Mouse (Mus musculus) heart, embryonic 14.5 days (tissue): ENCODE data around the gene Mettl11b. TPM values are rescaled to one million over a fixed set of nuclear protein-coding genes. Genes with fewer than 3 reads are reported as not detected.

Experiments used
- ATAC-seq: fragments of 200-750 bp; cut with Nextera tagmentation; 2 replicates; pipeline ENCODE4 v1.8.0; 2017; ENCODE audit warnings: low read depth, moderate TSS enrichment; ENCODE audit not compliant: insufficient number of reproducible peaks, insufficient read depth, low FRiP score
- H3K27ac ChIP-seq, 2 experiments: fragments of 200-500 bp in 1 of 2; fragments of 300-500 bp in 1 of 2; sonication (generic) in 1 of 2; replicated peaks in 1 of 2; 2 replicates each; pipeline ENCODE4 v1.5.1; 2012 to 2014; ENCODE audit warnings: low read depth in 2 of 2, low read length in 2 of 2, control low read depth in 1 of 2, mild to moderate bottlenecking in 1 of 2, mixed read lengths in 1 of 2; ENCODE audit not compliant: control insufficient read depth in 1 of 2, insufficient read depth in 1 of 2
- H3K27me3 ChIP-seq: fragments of 300-500 bp; sonication (generic); 2 replicates; pipeline ENCODE4 v1.6.1; 2014; ENCODE audit warnings: mild to moderate bottlenecking, low read length, control low read depth; ENCODE audit not compliant: control insufficient read depth, insufficient read depth
- H3K36me3 ChIP-seq: fragments of 300-500 bp; sonication (generic); 2 replicates; pipeline ENCODE4 v1.6.1; 2014; ENCODE audit warnings: mild to moderate bottlenecking, control low read depth, low read length, mixed read lengths; ENCODE audit not compliant: control insufficient read depth, insufficient read depth
- H3K4me1 ChIP-seq, 2 experiments: fragments of 200-500 bp in 1 of 2; fragments of 300-500 bp in 1 of 2; sonication (generic) in 1 of 2; 2 replicates each; pipeline ENCODE4 v1.6.1; 2012 to 2014; ENCODE audit warnings: low read length in 2 of 2, control low read depth in 1 of 2, mixed read lengths in 1 of 2; ENCODE audit not compliant: control insufficient read depth in 2 of 2, insufficient read depth in 2 of 2
- H3K4me2 ChIP-seq: fragments of 300-500 bp; sonication (generic); 2 replicates; pipeline ENCODE4 v1.6.1; 2014; ENCODE audit warnings: mild to moderate bottlenecking, low read length
- H3K4me3 ChIP-seq, 2 experiments: fragments of 200-500 bp in 1 of 2; fragments of 300-500 bp in 1 of 2; sonication (generic) in 1 of 2; 2 replicates each; pipeline ENCODE4 v1.5.1; 2012 to 2014; ENCODE audit warnings: low read length in 2 of 2, mild to moderate bottlenecking in 2 of 2, control low read depth in 1 of 2, low read depth in 1 of 2, moderate library complexity in 1 of 2; ENCODE audit not compliant: control insufficient read depth in 1 of 2, insufficient read depth in 1 of 2
- H3K9ac ChIP-seq: fragments of 300-500 bp; sonication (generic); 2 replicates; pipeline ENCODE4 v1.6.1; 2014; ENCODE audit warnings: mild to moderate bottlenecking, low read length
- H3K9me3 ChIP-seq: fragments of 300-500 bp; sonication (generic); 2 replicates; pipeline ENCODE4 v1.6.1; 2016; ENCODE audit warnings: low read length, control low read depth; ENCODE audit not compliant: control insufficient read depth
- WGBS: fragments of 180-500 bp; shearing (Covaris S2); extraction: QIAGEN DNeasy Blood & Tissue Kit; methylation state at CpG from one replicate; pipeline ENCODE4 v1.1.7; 2014; 5-methylcytosine and 5-hydroxymethylcytosine counted together
- polyA plus RNA-seq: library from polyadenylated mRNA; unstranded; fragments of >200 nt; fragmentation: Nextera tagmentation; extraction: Ambion mirVana; gene quantifications from 2 replicates; pipeline ENCODE4 v1.2.1, GENCODE M21; 2014

Mettl11b gene
- polyA plus RNA-seq, 1 experiment from 2014 or later: 0.18 TPM

DNA sequence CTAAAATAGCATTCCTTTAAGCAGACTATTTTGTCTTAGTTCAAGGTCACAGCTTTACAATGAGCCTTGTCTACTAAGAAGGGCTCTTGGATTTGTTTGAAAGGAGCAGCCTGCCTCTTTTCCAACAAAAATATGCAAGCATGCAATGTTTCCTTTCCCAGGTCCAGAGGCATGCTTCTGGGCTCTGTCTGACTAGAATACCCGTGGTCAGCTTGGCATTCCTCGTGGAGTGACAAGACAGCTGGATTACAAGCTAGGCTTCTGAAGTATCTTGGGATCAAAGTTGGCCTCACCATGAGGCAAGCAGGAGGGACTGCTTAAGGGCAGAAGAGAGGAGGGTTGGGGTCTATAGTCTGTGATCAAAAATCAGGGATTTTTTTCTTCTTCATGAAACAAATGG, 16.4 kb downstream of the Mettl11b start:
- Histone ChIP-seq H3K4me2 (no peak overlapping the region), H3K9me3 (no peaks in the 10 kb centered on the region), H3K27me3 (no peaks in the 10 kb centered on the region), H3K9ac (no peak overlapping the region), H3K4me1 (peaks cover 2 to 8% of the 10 kb centered on the region in 2 experiments; a peak in 3 of 4 replicates), H3K27ac (no peak overlapping the region), H3K36me3 (no peaks in the 10 kb centered on the region), H3K4me3 (no peak overlapping the region)
- no peak for ATAC-seq
- 7% methylated on average over 2 of the region's 2 CpGs for WGBS

DNA sequence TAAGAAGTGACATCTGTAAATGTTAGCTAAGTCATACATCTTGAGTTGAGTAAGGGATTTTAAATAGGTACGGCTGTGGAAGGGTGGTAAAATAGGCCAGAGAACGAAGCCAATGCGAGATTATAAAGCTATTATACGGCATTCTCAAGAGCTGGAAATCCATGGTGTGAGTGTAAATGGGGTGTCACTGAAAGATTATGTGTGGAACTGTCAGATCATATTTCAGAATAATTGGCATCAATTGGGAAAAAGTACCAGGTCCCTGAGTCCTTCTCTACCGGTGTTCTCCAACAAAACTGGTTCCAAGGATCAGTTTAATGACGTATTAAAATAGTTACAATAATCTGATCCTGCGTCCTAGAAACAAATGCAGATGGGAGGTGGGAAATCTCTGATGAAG, 24.5 kb downstream of the Mettl11b start:
- no peak overlapping the region for H3K4me2 ChIP-seq
- ATAC-seq: no peak
- H3K36me3 ChIP-seq: no peaks in the 10 kb centered on the region
- no peak overlapping the region for H3K27ac ChIP-seq
- H3K9me3 ChIP-seq: peaks cover 4% of the 10 kb centered on the region; the same call in 1 of the 2 replicates
- no peak overlapping the region for H3K9ac ChIP-seq
- H3K4me3 ChIP-seq: no peak overlapping the region
- H3K27me3 ChIP-seq: no peaks in the 10 kb centered on the region
- H3K4me1 ChIP-seq: peaks cover 0 to 3% of the 10 kb centered on the region in 2 experiments; a peak in 1 of 4 replicates
- whole genome bisulfite sequencing: 86% methylated on average over 7 of the region's 7 CpGs

DNA sequence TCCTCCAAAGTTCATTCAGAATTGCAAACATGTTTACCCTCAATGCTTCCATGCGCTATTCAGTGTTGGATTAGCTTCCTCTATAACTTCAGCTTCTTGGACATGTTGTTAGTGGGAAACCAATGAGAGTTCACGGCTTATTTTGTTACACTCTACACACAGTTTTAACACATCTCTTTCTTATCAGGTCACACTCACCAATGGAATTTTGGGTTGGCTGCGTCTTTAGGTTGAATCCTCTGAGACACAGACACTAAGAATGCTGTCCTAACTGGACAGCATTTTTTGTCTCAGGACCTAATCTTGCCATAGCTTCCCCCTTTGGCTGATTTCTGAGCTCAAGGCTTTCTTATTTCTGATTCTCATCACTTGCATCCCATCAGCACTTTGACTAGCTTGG, 25.3 kb downstream of the Mettl11b start:
- H3K9me3 ChIP-seq: peaks cover 4% of the 10 kb centered on the region; the same call in 1 of the 2 replicates
- H3K27me3 ChIP-seq: no peaks in the 10 kb centered on the region
- H3K9ac ChIP-seq: no peak overlapping the region
- H3K27ac ChIP-seq: no peak overlapping the region
- no peak overlapping the region for H3K4me3 ChIP-seq
- no peak for ATAC-seq
- peaks cover 0 to 3% of the 10 kb centered on the region in 2 experiments; a peak in 1 of 4 replicates for H3K4me1 ChIP-seq
- WGBS: 66% methylated on average over 3 of the region's 3 CpGs
- no peak overlapping the region for H3K4me2 ChIP-seq
- no peaks in the 10 kb centered on the region for H3K36me3 ChIP-seq

DNA sequence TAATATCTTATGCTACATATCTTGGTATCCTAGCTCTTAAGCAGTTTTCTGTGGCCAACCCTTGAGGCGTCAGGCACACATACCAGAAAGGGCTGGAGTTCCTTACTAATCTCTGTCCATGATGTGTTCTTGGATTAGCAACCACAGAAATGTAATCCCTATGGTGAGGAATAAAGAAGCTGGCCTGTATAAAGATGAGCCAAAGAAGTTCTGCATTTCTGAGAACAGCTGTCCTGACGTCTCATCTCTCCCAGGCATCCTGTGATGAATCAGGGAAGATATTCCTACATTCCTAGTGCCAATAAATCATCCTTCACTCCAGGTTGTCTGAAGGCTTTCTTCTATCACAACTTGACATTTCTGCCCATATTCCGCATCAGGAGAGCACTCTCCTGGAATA, 33.2 kb downstream of the Mettl11b start:
- Histone ChIP-seq H3K4me1 (no peaks in the 10 kb centered on the region), H3K27me3 (no peaks in the 10 kb centered on the region), H3K27ac (no peak overlapping the region), H3K4me3 (no peak overlapping the region), H3K36me3 (no peaks in the 10 kb centered on the region), H3K9ac (no peak overlapping the region), H3K4me2 (no peak overlapping the region), H3K9me3 (peaks cover 1% of the 10 kb centered on the region; the same call in 1 of the 2 replicates)
- 75% methylated on average over 3 of the region's 3 CpGs for WGBS
- no peak for ATAC-seq

DNA sequence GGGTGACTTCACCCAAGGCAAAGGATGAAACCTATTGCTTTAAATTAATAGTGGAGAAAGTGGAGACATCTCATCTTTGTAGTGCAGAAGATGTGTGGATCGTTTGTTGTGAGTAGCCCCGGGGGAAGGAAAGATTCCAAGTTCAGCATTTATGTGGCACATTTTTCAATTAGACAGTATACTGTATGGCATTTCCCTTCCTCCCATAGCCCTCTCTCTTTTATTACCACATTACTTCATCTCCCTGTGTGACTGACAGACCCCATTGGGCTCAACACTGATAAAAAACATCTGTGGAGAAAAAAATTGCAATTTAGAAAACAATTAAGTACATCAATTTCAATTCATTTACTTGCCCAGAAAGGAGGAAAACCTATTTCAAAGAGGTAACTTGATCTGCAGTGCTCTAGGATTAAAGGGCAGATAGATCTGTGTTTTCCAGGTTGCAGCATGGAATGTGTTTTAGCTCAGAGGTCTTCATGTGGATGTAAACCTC, 42.0 kb downstream of the Mettl11b start:
- H3K36me3 ChIP-seq: no peaks in the 10 kb centered on the region
- H3K4me2 ChIP-seq: no peak overlapping the region
- H3K4me3 ChIP-seq: no peak overlapping the region
- no peak for ATAC-seq
- no peak overlapping the region for H3K9ac ChIP-seq
- H3K9me3 ChIP-seq: no peaks in the 10 kb centered on the region
- H3K4me1 ChIP-seq: no peaks in the 10 kb centered on the region
- 80% methylated on average over 2 of the region's 2 CpGs for WGBS
- no peak overlapping the region for H3K27ac ChIP-seq
- no peaks in the 10 kb centered on the region for H3K27me3 ChIP-seq

DNA sequence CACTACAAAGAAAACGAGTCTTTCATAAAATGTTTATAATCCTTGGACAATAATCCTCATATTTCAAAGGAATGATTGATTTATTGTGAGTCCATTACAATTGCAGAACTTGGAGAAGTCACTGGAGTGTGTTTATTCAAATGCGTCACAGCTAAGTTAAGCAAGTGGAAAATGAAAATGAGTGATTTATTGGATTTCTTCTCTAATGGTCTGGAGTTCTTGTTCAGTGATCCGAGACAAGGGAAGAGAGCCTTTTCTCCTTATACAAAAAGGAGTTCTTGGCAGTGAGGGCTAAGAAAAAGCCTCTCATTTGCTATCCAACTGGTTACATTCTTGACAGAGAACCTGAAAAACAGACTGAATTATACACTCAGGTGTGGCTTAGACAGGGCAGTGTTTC, 42.9 kb downstream of the Mettl11b start:
- H3K4me1 ChIP-seq: no peaks in the 10 kb centered on the region

DNA sequence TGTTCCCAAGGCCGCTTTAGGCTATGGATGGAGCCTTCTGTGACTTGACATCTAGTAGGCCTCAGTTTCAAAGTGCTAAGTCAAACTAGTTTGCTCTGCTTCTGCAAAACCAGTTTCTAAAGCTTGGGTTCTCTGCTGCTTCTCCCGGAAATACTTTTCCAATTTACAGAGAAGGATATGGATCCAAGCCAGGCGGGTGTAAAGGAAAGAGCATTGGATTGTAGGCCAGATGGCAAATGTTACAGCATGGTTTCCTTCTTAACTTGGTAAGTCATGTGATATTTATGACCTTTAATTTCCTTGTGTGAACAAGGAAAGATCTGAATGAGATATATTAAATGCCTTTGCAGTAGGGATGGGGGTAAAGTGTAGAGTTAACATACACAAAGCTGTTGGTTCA, 52.2 kb downstream of the Mettl11b start:
- 79% methylated on average over 3 of the region's 3 CpGs for WGBS
- Histone ChIP-seq H3K27me3 (no peaks in the 10 kb centered on the region), H3K9ac (no peak overlapping the region), H3K4me2 (no peak overlapping the region), H3K27ac (no peak overlapping the region), H3K4me3 (no peak overlapping the region), H3K9me3 (no peaks in the 10 kb centered on the region), H3K36me3 (no peaks in the 10 kb centered on the region), H3K4me1 (no peaks in the 10 kb centered on the region)
- ATAC-seq: no peak

More for the DNA sequence above, 42.9 kb downstream of the Mettl11b start:
- H3K4me2 ChIP-seq: no peak overlapping the region
- no peaks in the 10 kb centered on the region for H3K9me3 ChIP-seq
- no peak overlapping the region for H3K9ac ChIP-seq
- no peaks in the 10 kb centered on the region for H3K36me3 ChIP-seq
- H3K27me3 ChIP-seq: no peaks in the 10 kb centered on the region
- no peak overlapping the region for H3K27ac ChIP-seq
- WGBS: 71% methylated on average over 3 of the region's 3 CpGs
- ATAC-seq: no peak
- no peak overlapping the region for H3K4me3 ChIP-seq

DNA sequence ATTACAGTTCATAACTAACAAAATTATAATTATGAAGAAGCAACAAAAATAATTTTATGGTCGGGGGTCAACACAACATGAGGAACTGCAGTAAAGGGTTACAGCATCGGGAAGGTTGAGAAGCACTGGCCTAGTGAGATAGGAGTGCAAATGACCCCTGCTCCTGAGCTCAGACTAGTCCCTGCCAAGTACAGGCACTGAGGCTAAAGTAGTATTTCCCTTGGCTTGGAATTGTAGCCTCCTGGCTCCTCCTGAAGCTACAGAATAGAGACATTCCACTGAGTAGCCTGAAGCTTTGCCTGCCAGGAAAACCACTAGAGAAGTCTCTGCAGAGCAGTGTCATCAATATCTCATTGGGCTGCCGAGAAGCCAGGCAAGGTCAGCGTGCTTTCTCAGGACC, 53.7 kb downstream of the Mettl11b start:
- Histone ChIP-seq H3K9me3 (no peaks in the 10 kb centered on the region), H3K36me3 (no peaks in the 10 kb centered on the region), H3K27me3 (no peaks in the 10 kb centered on the region), H3K4me2 (no peak overlapping the region), H3K4me3 (no peak overlapping the region), H3K27ac (no peak overlapping the region), H3K4me1 (no peaks in the 10 kb centered on the region), H3K9ac (no peak overlapping the region)
- 70% methylated on average over 4 of the region's 4 CpGs for WGBS
- no peak for ATAC-seq
